Mouse (Mus musculus) cerebellum, adult 8-10 months (tissue): ENCODE results near the gene Clec2i.
A peak's percentile ranks its signal among the peaks of the same experiment; 100 is the strongest.
"Not testable (repeated sequence)": the region's sequence is repeated elsewhere in the genome, so short reads cannot be mapped to it uniquely, and the experiment has no call there.

ENCODE experiments used
- DNase-seq: peaks from one replicate; pipeline ENCODE4 v3.0.0; 2022

Clec2i gene

DNA sequence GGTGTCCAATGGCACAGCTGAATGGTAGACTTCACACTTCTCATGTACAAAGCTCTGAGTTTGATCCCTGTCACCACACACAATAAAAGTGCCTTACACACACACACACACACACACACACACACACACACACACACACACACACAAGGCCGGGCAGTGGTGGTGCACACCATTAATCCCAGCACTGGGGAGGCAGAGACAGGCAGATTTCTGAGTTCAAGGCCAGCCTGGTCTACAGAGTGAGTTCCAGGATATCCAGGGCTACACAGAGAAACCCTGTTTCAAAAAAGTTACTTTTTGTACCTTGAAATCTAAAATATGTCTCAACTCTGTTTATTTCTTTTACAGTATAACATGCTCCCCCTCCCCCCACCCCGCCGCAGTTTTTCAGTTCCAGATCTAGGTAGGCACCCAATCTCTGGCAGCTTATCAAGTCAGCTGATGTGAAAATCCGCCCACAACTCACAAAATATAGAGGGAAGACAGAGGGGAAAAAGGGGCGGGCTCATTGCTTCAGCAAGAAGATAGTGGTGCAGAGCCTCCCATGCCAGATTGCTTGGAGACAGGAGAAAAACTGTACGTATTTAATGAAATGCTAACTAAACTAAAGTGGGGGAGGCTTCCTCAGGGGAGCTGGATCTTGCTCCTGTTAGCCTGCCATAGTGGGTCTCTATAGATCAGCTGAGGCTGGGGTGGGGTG, at the start of gene Clec2i:
Gene Clec2i (plus strand): TSS at position 498 of the 700 bp plus-strand sequence.
- DNase-seq, result not testable (repeated sequence)

GRCm38 (mm10) chr6:128838342-128839265, 48.8 kb upstream of the Clec2i start:
- DNase-seq, result peak; percentile 86

GRCm38 (mm10) chr6:128839266-128839771, 48.1 kb upstream of the Clec2i start:
- DNase-seq, result peak; percentile 83

DNA sequence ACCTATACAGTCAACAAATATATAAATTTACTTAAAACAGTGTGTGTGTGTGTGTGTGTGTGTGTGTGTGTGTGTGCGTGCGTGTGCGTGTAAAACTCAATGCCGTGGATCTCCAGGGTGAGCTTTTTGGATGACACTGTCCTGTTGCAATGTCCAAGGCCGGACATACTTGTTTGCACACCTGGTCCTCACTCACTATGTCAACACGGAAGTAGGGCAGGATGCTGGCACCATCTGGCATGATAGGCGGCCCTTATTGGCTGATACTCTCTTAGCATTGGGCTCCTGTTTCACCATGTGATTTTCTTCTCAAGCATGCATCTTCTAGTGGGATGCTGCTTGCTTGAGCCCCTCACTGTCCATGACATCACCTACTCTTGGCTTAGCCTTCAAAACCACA, 47.5 kb upstream of the Clec2i start:
- DNase-seq, result peak; percentile 16

DNA sequence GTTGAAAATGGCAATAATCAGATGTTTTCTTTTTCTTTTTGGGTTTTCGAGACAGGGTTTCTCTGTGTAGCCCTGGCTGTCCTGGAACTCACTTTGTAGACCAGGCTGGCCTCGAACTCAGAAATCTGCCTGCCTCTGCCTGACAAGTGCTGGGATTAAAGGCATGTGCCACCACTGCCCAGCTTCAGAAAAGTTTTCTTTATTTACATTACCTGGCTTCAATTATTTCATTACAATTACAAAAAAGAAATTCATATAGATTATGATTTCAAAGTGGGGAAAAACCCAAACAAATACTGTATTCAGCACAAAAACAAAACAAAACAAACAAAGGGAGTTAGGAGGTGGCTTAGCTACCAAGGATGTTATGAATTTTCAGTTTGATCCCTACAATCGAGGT, 46.7 kb upstream of the Clec2i start:
- DNase-seq, result not testable (repeated sequence)

DNA sequence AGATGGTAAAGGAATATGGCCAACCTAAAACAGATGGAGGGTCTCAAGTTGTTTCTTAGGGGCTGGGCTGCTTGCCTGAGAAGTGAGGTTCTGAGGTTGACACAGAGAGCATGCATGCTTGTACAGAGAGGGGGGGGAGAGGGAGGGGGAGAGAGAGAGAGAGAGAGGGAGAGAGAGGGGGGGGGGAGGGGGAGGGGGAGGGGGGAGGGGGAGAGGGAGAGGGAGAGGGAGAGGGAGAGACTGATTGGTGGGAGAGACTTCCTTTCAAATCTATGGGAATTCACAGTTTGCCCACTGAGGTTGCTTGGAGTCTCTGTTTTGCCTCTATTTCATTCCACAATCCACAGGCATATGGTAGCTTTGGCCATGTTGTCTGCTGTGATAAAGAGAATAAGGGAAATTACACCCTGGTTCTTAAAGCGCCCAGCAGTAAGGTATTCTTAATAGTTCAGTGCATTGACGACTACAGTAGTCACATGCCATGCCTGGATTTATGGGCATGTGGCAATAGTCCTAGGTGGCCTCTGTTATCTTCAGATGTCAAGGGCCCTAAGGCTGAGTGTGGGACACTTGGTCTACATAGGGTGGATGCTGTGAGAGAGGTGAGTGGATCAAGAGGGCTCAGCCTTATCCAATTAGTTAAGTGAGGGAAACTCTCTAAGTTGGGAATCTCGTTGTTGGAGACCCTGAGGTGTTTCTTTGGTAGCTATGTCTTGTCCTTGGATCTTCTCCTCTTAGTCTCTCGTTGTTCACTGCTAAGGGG, 45.9 kb upstream of the Clec2i start:
- no peak for DNase-seq

DNA sequence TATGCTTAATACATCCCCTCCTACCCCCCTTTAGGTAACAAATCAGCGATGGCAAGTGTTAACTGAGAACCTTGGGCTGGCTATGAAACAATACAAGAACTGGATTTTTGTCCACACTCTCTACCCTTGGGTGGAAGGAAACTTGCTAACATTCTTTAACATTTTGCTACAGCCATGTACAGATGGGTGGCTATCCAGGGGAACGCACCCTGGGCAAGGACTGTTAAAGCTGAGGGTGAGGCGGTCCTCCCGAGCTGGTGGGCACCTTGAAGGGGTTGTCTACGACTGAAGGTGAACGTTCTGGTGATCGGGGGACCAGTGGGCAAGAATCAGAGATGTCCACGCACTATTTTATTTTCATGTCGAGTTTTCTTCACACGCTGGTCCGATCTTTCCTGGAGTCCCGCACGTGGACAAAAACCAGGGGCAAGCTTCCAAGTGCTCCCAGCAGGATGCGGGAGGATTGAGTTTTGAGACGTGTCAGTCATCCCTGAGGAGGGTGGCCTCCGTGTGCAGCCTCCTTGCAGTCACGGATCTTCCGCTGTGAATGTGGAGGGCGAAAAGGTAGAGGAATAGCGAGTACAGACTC, 44.9 kb upstream of the Clec2i start:
- DNase-seq, result no peak

- DNase-seq, result peak; percentile 95
Observed at GRCm38 (mm10) chr6:128842945-128843478, 44.4 kb upstream of the Clec2i start.

DNA sequence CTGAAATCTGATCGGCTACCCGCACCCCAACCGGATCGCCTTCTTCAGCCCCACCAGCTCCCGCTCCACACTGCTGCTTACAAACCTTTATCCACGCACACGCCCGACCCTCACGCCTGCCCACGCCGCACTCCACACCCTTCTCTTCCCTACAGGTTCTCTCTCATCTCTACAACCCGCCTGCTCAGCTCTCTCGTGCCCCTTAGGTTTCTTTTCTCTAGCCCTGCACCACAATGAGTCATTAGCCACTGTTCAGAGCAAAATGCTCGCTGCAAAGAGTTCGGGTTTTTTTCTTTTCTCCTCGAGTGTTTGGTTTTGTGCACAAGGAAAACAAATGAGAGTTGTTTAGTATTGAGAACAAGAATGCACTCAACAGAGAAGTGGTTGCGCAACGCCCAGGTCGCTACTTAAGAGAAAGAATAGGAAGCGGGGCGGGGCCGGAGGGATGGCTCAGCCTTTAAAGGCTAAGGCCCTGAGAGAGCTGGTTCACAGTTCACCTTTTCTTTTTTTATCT, 43.9 kb upstream of the Clec2i start:
- no peak for DNase-seq

- peak; percentile 20 for DNase-seq
Observed at GRCm38 (mm10) chr6:128844131-128844530, 43.3 kb upstream of the Clec2i start.

DNA sequence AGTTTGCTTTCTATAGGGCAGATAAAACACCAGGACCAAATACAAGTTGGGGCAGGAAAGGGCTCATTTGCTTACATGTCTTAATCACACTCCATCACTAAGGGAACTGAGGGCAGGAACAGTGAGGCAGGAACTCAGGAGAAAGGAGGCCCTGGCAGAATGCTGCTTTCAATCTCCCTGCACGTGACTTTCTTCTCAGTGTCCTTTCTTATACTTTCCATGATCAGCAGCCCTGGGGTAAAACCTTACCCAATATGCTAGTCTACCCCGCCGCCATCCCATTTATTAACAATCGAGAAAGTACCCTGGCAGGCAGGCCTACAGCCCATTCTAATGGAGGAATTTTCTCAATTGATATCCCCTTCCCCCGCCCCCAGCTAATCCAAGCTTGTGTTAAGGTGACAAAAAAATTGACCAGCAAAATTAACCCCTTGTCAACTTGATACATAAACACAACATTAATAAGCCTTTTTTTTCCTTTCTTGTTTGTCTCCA, 42.8 kb upstream of the Clec2i start:
- DNase-seq, result peak; percentile 20

- peak; percentile 78 for DNase-seq
Observed at GRCm38 (mm10) chr6:128845319-128845979, 41.9 kb upstream of the Clec2i start.

DNA sequence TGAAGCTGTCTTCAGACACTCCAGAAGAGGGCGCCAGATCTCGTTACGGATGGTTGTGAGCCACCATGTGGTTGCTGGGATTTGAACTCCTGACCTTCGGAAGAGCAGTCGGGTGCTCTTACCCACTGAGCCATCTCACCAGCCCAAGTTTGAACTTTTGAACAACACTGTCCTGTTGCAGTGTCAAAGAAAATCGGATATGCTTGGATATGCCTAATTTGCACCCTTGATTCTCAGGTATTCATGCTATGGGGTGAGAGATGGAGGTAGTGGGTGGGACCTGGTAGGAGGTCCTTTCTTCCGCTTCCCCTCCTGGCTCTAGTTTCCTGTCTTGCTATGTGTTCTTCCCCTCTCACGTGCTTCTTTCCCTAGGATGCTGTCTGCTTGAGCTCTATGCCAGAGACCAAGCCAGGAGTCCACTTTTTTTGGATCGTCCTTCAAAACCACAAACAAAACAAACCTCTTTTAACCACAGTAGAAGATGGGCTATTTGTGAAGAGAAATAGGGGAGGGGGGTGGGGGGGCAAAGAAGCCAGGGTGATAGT, 41.3 kb upstream of the Clec2i start:
- DNase-seq, result no peak

DNA sequence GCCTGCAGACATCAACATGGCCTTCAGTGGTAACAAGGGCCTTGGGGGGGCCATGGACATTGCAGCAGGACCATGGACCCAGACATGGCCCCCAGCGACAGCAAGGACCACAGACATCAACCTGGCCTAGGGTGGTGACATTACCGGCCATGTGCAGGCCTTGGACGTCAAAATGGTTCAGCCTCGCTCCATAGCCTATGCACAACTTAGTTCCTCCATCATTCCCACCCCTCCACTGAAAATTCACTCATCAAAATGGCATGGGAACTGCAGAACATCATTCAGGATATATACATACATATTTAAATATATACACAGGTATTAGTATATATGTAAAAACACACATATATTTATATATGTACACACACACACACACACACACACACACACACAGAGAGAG, 40.0 kb upstream of the Clec2i start:
- no peak for DNase-seq

- DNase-seq, result peak; percentile 25
Observed at GRCm38 (mm10) chr6:128849902-128850301, 37.5 kb upstream of the Clec2i start.

DNA sequence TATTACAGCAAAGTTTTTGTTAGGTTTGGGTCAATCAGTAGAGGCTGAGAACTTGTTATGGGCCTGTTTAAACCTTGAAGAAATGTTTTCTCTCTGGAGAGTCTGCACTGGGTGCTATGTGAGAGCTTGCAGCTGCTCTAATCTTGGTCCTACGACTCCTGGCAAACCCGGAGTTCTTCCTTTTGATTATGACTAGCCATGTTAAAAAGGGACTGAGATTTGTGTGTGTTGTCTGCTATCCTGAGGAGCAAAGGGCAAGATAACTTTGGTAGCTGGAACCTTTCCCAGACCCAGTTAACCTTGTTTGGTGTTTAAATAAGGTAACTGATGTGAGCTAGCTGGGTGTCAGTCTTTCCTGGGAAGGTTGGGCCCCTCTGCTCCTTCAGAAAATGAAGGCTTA, 36.7 kb upstream of the Clec2i start:
- DNase-seq, result no peak

GRCm38 (mm10) chr6:128851151-128851550, 36.2 kb upstream of the Clec2i start:
- no peak for DNase-seq

- no peak for DNase-seq
Observed at GRCm38 (mm10) chr6:128852766-128853165, 34.6 kb upstream of the Clec2i start.

GRCm38 (mm10) chr6:128854024-128854820, 33.2 kb upstream of the Clec2i start:
- peak; percentile 47 for DNase-seq

DNA sequence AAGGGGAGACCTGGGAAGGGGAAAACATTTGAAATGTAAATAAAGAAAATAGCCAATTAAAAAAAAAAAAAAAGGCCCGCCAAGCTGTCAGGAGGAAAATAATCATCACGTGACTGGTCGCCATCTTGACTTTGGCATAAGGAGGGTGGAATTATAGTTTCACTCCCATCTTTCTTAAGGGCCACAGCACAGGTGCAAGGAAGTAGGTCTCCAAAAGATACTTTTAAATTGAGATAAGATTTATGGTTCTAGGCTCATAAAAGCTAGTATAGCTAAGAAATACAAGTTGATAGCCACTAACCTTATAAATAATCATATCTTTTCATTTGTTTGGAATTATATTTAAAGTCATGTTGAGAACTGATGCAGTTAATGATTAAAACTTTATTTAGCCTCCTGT, 32.5 kb upstream of the Clec2i start:
- DNase-seq, result no peak
